Mouse (Mus musculus): Measurements from ENCODE around the gene Rhog.

Gene Rhog

DNA sequence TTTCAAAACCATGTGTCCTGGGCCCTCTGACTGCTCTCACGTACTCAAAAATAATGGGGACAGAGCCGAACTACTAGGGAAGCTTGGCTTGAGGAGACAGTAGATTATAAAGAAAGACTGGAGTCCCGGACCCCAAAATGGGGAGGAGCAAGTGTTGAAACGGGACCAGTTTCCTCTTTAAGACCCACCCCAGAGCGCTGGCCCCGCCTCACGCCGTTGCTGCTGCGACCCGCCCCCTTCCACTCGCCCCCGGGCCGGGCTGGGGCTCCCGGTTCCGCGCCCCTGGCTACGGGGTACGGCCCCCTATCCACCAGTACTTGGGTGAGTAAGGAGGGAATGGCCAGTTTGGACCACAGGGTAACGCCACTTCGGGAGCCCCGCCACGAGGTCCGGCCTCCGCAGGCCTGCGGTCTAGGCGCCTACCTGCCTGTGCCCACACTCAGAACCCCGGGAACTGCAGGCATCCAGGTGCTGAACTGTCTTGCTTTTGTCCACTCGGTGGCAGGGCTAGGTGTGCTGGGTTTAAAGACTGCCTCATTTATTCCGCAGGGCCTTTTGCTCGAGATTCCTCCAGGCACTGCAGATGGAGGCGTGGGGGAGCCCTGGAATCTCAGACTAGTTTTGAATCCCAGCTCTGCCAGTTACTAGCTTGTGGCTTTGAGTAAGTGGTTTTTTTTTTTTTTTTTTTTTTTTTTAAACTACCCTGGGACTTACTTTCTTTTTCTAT is 32.9 kb downstream of the Rhog start:
- DNase-seq (ENCODE audit: extremely low spot score, low read depth, low spot score) = no peak

DNA sequence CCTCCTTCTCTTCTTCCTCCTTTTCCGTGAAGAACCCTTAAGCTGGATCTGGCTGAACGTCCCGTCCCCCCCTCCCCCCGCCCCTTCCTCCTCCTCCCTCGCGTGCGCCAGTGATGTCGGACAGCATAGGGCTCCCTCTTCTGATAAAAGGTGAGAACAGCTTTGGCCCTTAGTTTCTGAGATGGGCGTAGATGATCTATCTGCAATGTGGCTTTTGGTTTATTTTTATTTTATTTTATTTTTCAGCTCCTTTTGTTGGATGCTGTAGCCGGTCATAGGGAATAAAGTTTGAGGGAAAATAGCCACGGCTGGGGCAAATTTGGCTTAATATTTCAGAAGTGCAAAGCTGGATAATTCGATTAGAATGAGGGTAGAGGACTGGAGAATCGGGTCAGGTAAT is 33.5 kb downstream of the Rhog start:
- peak; percentile 18 for DNase-seq (ENCODE audit: extremely low spot score, low read depth, low spot score)

DNA sequence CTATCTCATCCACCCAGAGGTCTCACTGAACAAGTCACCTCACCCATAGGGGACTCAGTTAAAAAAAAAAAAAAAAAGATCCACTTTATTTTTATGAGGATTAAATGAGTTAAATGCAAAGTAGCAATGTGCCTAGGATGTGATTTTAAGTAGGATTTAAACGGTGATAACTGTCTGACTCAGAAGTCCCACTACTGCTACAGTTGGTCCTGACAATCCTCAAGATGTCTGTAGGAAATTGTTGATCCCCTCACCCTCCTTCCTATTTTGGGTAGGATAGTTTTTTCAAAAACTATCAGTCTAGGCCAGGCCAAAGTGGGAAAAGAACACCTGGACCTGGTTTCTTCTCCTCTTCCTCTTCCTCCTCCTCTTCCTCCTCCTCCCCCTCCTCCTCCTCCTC is 34.0 kb downstream of the Rhog start:
- DNase-seq (ENCODE audit: extremely low spot score, low read depth, low spot score) = no peak

DNA sequence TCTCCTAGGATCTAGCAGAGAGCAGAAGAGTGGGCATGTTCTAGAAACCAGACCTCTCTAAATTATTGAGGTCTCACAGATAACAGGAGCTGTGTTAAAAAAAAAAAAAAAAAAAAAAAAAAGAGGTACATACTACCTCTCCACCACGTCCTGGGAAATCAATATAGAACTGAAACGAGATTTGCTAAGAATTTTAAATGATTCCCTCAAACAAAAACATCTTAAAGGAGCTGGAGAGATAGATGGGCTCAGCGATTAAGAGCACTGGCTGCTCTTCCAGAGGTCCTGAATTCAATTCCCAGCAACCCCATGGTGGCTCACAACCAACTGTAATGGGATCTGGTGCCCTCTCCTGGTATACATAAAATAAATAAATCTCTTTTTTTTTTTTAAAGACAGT is 44.8 kb downstream of the Rhog start:
- no peak for DNase-seq (ENCODE audit: extremely low spot score, low read depth, low spot score)

DNA sequence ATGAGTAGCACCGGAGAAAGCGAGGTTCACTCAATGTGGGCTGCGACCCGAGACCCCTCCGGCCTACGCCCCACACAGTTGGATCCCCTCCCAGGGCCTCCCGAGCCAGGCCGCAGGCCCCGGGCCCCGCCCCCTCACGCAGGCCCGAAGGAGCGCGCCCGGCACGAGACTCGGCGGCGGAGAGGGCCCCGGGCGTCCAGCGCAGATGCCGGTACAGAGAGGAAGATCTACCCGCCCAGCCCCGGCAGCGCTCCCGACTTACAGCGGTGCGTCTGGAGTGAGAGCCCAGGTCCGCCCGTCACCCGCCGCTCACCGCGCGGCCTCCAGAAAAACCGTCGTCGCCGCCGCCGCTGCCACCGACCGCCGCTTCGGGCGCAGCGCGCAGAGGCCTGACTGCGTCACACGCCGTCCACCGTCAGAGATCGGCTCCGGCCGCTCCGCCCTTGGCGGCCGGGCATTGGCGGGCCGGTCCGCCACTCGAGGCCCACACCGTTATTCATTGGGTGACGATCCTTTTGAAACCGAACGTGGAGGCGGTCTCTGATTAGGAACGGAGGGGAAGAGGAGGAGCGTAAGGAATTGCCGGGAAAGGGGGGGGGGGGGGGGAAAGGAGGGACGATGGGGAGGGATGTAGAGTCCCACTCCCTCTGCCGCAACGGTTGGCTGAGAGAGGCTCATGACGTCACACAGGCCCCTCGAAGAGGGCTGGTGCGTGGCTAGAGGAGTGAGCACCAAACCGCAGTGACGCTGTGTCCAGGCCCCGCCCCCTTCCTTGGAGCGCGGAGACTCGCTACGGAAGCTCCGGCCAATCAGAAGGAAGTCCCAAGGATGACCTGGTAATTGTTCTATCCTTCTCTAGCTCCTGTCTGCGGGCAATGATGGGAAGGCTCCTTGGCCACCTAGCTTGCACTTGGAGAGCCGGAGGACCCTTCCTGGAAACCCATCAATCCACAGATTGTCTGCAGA is 45.8 kb downstream of the Rhog start, which contains the start of the genes Nup98 and Pgap2:
Gene Nup98, minus strand, starts transcription at position 421 of the 966 bp plus-strand sequence.
Gene Pgap2, plus strand, starts transcription at position 453 of the 966 bp plus-strand sequence.
- peak; percentile 95 for DNase-seq (ENCODE audit: extremely low spot score, low read depth, low spot score)

DNA sequence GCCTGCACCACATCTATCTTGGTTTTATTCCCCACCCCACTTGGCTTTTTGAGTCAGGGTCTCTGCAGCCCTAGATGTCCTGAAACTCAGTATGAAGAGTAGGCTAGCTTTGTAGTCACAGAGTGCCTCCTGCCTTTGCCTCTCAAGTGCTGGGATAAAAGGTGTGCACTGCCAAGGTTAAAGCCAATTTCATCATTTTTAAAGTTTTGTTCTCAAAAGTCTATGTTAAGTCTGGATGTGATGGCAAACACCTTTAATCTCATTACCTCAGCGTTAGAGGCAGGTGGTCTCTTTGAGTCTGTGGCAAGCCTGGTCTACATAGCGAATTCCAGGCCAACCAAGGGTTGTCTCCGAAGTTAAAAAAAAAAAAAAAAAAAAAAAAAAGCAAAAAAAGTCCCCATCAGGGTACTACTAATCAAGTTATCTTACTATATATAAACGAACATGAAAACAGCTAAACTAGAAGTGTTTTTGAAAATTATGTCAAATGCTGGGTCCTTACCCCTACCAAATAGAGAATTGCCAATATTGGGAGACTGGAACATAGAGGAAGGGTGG is 47.0 kb downstream of the Rhog start:
- no peak for DNase-seq (ENCODE audit: extremely low spot score, low read depth, low spot score)

DNA sequence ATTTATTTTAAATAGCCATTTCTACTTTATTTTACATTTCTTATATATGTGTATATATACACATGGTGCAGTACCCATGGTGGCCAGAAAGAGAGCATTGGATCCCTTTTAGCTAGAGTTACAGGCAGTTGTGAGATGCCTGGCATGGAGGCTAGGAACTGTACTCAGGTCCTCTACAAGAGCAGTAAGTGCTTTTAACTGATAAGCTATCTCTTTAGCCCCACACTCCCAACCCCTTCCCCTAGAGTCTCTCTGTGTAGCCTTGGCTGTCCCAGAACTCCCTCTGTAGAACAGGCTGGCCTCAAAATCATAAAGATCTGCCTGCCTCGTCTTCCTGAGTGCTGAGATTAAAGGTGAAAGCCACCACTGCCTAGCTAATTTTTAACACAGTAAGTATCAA is 50.2 kb downstream of the Rhog start:
- no peak for DNase-seq (ENCODE audit: extremely low spot score, low read depth, low spot score)

DNA sequence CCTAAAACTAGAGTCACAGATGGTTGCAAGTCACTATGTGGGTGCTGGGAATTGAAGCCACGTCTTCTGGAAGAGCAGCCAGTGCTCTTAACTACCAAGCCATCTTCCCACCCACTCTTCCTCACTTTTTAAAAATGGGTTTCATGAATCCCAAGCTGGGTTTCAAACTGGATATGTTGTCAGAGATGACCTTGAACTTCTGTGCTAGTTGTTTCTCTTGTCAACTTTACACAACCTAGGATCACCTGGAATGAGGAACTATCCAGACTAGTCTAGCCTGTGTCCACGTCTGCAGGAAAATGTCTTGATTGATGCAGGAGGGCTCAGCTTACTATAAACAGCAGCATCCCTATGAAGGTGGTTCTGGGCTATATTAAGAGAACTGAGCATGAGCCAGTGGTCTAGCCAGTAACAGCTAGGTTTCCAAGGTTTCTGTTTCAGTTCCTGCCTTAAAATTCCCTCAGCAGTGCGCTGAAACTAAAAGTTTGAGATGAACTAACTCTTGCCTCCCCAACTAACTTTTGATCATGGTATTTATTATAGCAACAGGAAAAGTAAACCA is 51.5 kb downstream of the Rhog start:
- DNase-seq (ENCODE audit: extremely low spot score, low read depth, low spot score) = no peak

DNA sequence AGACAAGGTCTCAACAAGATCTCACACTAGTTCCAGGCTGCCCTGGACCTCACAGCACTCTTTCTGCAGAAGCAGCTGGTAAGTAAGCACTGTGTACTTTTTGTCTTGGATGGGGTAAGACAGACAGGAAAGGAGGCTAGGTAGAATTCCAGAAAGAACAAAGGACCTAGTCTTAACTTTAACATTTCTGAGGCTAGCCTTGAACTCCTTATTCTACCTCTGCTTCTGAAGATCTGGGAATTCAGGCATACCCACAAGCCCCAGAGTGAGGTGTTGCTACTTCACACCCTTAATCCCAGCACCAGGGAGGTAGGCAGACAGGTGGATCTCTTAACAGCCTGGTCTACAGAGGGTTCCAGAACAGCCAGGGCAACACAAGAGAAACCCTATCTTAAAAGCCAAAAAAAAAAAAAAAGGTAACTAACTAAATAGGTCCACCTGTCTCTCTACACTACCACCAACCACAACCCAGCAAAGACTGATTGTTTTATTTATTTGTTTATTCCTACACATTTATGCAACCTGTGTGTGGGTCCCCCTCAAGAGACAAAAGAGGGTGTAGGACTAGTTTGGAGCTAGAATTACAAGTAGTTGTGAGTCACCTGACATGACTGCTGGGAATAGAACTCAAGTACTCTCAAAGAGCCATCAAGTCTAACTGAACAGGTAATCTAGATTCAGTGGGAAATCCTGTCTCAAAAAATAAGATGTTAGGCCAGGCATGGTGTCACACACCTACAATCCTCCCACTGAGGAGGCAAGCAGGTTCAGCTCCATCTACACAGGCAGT is 54.7 kb downstream of the Rhog start:
- no peak for DNase-seq (ENCODE audit: extremely low spot score, low read depth, low spot score)

DNA sequence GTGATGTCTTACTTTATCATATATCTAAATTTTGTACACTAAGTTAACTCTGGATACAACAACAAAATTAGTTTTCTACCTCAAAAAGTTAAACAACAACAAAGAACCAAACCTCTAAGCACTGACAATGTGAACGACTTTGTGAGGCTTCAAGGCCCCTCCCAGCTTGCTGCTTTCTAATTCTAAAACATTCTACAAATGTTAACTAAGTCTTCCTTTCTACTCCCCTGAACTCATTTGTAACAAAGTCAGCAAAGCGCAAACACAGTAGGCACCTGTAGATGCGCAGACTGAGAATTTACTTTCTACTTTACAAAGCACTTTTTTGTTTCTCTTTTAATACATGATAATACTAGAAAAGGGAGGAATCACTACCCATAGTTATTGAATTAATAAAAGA is 55.3 kb downstream of the Rhog start:
- no peak for DNase-seq (ENCODE audit: extremely low spot score, low read depth, low spot score)

DNA sequence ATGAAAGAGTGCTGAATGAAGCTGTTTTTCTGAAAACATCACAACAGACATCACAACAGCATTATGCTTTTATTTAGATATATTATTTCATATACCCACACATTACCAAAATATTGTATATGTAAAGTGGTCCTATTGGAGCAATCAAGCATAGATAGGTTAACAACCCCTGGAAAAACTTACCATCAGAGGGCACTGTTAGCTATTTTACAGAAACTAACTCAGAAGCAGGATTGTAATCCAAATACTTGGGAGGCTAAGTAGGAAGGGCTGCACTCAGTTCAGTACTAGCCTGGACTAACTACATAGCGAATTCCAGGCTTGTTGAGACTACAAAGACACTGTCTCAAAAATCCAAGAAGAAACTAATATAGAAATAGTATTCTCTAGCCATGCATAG is 63.5 kb downstream of the Rhog start:
- DNase-seq (ENCODE audit: extremely low spot score, low read depth, low spot score) = no peak
